Mouse (Mus musculus): ENCODE data around the gene Fndc3b. TPM values are rescaled to one million over a fixed set of nuclear protein-coding genes. Genes with fewer than 3 reads are reported as not detected.

Gene Fndc3b
- polyA plus RNA-seq, 1 experiment from 2014 or later = 10.5 TPM

- WGBS = 58% methylated on average over 4 of the region's 4 CpGs
- DNase-seq (ENCODE audit: low spot score) (no peak), ATAC-seq (replicated peaks; ENCODE audit: insufficient number of reproducible peaks, low FRiP score, low TSS enrichment, low read depth) (no peak)
- Histone ChIP-seq H3K27me3 (ENCODE audit: control insufficient read depth, insufficient read depth, low read length) (no peaks in the 10 kb centered on the region), H3K4me1 (ENCODE audit: control insufficient read depth, insufficient read depth, low read length) (no peaks in the 10 kb centered on the region; the same call in 1 of the 2 replicates), H3K4me3 (ENCODE audit: low read depth, low read length) (no peak overlapping the region), H3K27ac (replicated peaks; ENCODE audit: low read depth, low read length) (no peak overlapping the region), H3K9me3 (replicated peaks; ENCODE audit: control insufficient read depth, low read length) (no peaks in the 10 kb centered on the region), H3K36me3 (replicated peaks; ENCODE audit: control insufficient read depth, insufficient read depth, low read depth, low read length) (no peaks in the 10 kb centered on the region), H3K4me2 (ENCODE audit: low read depth, low read length) (no peak overlapping the region), H3K9ac (replicated peaks; ENCODE audit: low read length) (no peak overlapping the region)
Observed at GRCm38 (mm10) chr3:27705056-27705455, 6.1 kb downstream of the Fndc3b start.

DNA sequence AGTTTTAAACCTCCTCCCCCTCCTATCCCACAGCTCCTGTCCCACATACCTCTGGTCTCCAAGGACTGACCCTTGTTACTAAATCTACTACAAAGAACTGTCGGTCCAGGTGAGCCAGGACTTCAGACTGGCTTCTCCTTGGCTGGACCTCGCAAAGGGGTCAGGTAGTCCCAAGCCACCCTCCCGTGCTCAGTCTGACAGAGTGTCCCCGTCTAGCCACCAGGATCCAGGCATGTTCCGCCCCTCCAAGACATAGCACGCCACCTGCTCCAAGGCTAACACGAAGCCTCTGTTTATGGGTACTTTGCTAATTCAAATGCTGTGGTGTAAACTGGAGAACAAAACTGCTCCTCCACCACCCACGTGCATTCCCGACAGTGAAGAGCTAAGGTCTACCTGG is 6.5 kb downstream of the Fndc3b start:
- H3K27ac ChIP-seq (replicated peaks; ENCODE audit: low read depth, low read length) = no peak overlapping the region
- no peaks in the 10 kb centered on the region for H3K27me3 ChIP-seq (ENCODE audit: control insufficient read depth, insufficient read depth, low read length)
- H3K4me3 ChIP-seq (ENCODE audit: low read depth, low read length) = no peak overlapping the region
- ATAC-seq (replicated peaks; ENCODE audit: insufficient number of reproducible peaks, low FRiP score, low TSS enrichment, low read depth) = no peak
- H3K9me3 ChIP-seq (replicated peaks; ENCODE audit: control insufficient read depth, low read length) = no peaks in the 10 kb centered on the region
- no peak overlapping the region for H3K9ac ChIP-seq (replicated peaks; ENCODE audit: low read length)
- no peak overlapping the region for H3K4me2 ChIP-seq (ENCODE audit: low read depth, low read length)
- WGBS = 82% methylated on average over 9 of the region's 9 CpGs
- H3K36me3 ChIP-seq (replicated peaks; ENCODE audit: control insufficient read depth, insufficient read depth, low read depth, low read length) = no peaks in the 10 kb centered on the region
- no peak for DNase-seq (ENCODE audit: low spot score)
- H3K4me1 ChIP-seq (ENCODE audit: control insufficient read depth, insufficient read depth, low read length) = no peaks in the 10 kb centered on the region; the same call in 1 of the 2 replicates

GRCm38 (mm10) chr3:27703531-27703930 is 7.6 kb downstream of the Fndc3b start:
- no peaks in the 10 kb centered on the region for H3K36me3 ChIP-seq (replicated peaks; ENCODE audit: control insufficient read depth, insufficient read depth, low read depth, low read length)
- WGBS = 86% methylated on average over 8 of the region's 8 CpGs
- H3K4me3 ChIP-seq (ENCODE audit: low read depth, low read length) = no peak overlapping the region
- no peak for ATAC-seq (replicated peaks; ENCODE audit: insufficient number of reproducible peaks, low FRiP score, low TSS enrichment, low read depth)
- H3K4me2 ChIP-seq (ENCODE audit: low read depth, low read length) = no peak overlapping the region
- H3K4me1 ChIP-seq (ENCODE audit: control insufficient read depth, insufficient read depth, low read length) = no peaks in the 10 kb centered on the region
- H3K9ac ChIP-seq (replicated peaks; ENCODE audit: low read length) = no peak overlapping the region
- H3K27me3 ChIP-seq (ENCODE audit: control insufficient read depth, insufficient read depth, low read length) = no peaks in the 10 kb centered on the region
- DNase-seq (ENCODE audit: low spot score) = no peak
- no peaks in the 10 kb centered on the region for H3K9me3 ChIP-seq (replicated peaks; ENCODE audit: control insufficient read depth, low read length)
- no peak overlapping the region for H3K27ac ChIP-seq (replicated peaks; ENCODE audit: low read depth, low read length)

DNA sequence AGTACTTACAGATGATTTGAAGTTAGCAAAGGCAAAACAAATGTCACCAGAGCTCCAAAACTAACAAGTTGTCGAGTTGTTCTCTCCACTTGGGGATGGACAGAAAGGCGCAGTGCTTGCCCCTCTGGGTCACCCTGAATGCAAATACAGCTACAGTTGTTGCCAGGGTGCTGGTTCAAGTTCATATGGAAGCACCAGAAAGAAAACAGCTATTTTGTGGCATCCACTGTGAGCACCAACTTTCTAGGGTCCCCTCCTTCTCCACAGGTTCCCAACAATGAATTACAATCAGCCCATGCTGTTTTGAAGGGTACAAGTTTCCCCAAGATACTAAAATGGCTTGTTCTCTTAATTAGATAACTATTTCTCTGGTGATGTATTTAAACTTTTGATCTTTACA is 8.0 kb downstream of the Fndc3b start:
- no peak for DNase-seq (ENCODE audit: low spot score)

DNA sequence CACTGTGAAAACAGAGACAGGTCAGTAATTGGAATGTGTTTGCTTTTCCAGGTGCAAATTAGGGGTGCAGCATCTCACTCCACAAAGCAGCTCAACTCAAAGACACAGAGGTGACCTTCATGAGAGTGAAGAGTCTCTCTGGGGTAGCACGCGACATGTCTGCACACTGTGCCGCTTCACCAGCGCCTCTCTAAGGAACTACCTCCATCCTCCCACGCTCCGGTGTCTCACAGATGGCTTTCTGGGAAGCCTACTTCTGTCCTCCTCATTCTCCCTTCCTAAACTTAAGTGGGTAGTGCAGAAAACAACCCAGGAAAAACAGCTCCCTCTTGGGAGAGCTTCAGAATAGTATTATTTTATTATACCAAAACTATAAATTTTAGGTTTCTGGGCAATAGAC is 12.4 kb downstream of the Fndc3b start:
- 80% methylated on average over 6 of the region's 6 CpGs for WGBS
- Histone ChIP-seq H3K9ac (replicated peaks; ENCODE audit: low read length) (no peak overlapping the region), H3K27ac (replicated peaks; ENCODE audit: low read depth, low read length) (no peak overlapping the region), H3K4me2 (ENCODE audit: low read depth, low read length) (no peak overlapping the region), H3K36me3 (replicated peaks; ENCODE audit: control insufficient read depth, insufficient read depth, low read depth, low read length) (no peaks in the 10 kb centered on the region), H3K9me3 (replicated peaks; ENCODE audit: control insufficient read depth, low read length) (no peaks in the 10 kb centered on the region), H3K4me3 (ENCODE audit: low read depth, low read length) (no peak overlapping the region), H3K4me1 (ENCODE audit: control insufficient read depth, insufficient read depth, low read length) (no peaks in the 10 kb centered on the region; the same call in 1 of the 2 replicates), H3K27me3 (ENCODE audit: control insufficient read depth, insufficient read depth, low read length) (no peaks in the 10 kb centered on the region)
- no peak for DNase-seq (ENCODE audit: low spot score)
- ATAC-seq (replicated peaks; ENCODE audit: insufficient number of reproducible peaks, low FRiP score, low TSS enrichment, low read depth) = no peak

More for the DNA sequence above, 8.0 kb downstream of the Fndc3b start:
- Histone ChIP-seq H3K4me1 (ENCODE audit: control insufficient read depth, insufficient read depth, low read length) (no peaks in the 10 kb centered on the region), H3K9ac (replicated peaks; ENCODE audit: low read length) (no peak overlapping the region), H3K27ac (replicated peaks; ENCODE audit: low read depth, low read length) (no peak overlapping the region), H3K9me3 (replicated peaks; ENCODE audit: control insufficient read depth, low read length) (no peaks in the 10 kb centered on the region), H3K36me3 (replicated peaks; ENCODE audit: control insufficient read depth, insufficient read depth, low read depth, low read length) (no peaks in the 10 kb centered on the region), H3K27me3 (ENCODE audit: control insufficient read depth, insufficient read depth, low read length) (no peaks in the 10 kb centered on the region), H3K4me3 (ENCODE audit: low read depth, low read length) (no peak overlapping the region), H3K4me2 (ENCODE audit: low read depth, low read length) (no peak overlapping the region)
- ATAC-seq (replicated peaks; ENCODE audit: insufficient number of reproducible peaks, low FRiP score, low TSS enrichment, low read depth) = no peak
- WGBS = 81% methylated on average over 2 of the region's 2 CpGs

GRCm38 (mm10) chr3:27696449-27696797 is 14.7 kb downstream of the Fndc3b start:
- no peaks in the 10 kb centered on the region for H3K27me3 ChIP-seq (ENCODE audit: control insufficient read depth, insufficient read depth, low read length)
- no peak overlapping the region for H3K4me3 ChIP-seq (ENCODE audit: low read depth, low read length)
- H3K4me2 ChIP-seq (ENCODE audit: low read depth, low read length) = no peak overlapping the region
- 83% methylated on average over 5 of the region's 5 CpGs for WGBS
- H3K4me1 ChIP-seq (ENCODE audit: control insufficient read depth, insufficient read depth, low read length) = no peaks in the 10 kb centered on the region; the same call in 1 of the 2 replicates
- no peak overlapping the region for H3K27ac ChIP-seq (replicated peaks; ENCODE audit: low read depth, low read length)
- H3K9me3 ChIP-seq (replicated peaks; ENCODE audit: control insufficient read depth, low read length) = no peaks in the 10 kb centered on the region
- H3K9ac ChIP-seq (replicated peaks; ENCODE audit: low read length) = no peak overlapping the region
- no peak for ATAC-seq (replicated peaks; ENCODE audit: insufficient number of reproducible peaks, low FRiP score, low TSS enrichment, low read depth)
- DNase-seq (ENCODE audit: low spot score) = no peak
- no peaks in the 10 kb centered on the region for H3K36me3 ChIP-seq (replicated peaks; ENCODE audit: control insufficient read depth, insufficient read depth, low read depth, low read length)

DNA sequence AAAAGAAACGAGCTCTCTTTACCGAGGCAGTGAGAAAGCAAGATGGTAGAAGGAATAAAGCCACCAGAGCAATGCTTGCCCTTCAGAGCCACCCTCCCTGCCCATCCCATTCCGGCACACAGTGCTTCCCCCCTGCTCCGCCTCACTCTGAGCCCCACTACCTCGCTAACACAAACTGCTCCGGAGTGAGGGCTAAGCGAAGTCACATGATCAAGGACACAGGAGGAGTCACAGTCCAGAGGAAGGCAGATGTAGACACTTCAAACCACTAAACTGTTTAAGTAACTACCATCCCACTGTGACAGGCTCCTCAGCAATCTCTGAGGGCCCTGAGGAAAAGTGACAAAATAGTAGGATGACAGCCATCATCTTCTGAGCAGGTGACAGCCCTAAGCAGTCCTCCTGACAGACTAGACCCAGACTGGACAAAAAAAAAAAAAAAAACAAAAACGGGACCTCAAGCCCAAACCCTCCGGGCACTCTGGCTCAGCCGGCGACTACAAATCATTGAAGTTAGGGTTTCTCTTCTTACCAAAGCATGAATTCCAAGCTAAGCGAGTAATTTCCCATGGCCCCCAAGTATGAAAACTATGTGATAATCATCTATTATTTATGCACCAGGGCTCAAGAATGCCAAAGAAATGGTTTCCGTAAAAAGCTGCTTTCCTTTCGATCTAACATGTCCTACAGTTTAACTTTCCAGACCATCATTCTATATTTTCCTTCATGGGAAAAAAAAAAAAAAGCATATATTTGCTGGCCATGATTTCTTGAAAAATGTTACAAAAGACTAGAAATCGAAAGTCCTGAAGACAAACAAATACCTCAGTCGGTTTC is 15.3 kb downstream of the Fndc3b start:
- ATAC-seq (replicated peaks; ENCODE audit: insufficient number of reproducible peaks, low FRiP score, low TSS enrichment, low read depth) = no peak
- Histone ChIP-seq H3K4me3 (ENCODE audit: low read depth, low read length) (no peak overlapping the region), H3K4me2 (ENCODE audit: low read depth, low read length) (no peak overlapping the region), H3K9ac (replicated peaks; ENCODE audit: low read length) (no peak overlapping the region), H3K27ac (replicated peaks; ENCODE audit: low read depth, low read length) (no peak overlapping the region; the same call in 1 of the 2 replicates), H3K9me3 (replicated peaks; ENCODE audit: control insufficient read depth, low read length) (no peaks in the 10 kb centered on the region), H3K4me1 (ENCODE audit: control insufficient read depth, insufficient read depth, low read length) (no peaks in the 10 kb centered on the region; the same call in 1 of the 2 replicates), H3K27me3 (ENCODE audit: control insufficient read depth, insufficient read depth, low read length) (no peaks in the 10 kb centered on the region), H3K36me3 (replicated peaks; ENCODE audit: control insufficient read depth, insufficient read depth, low read depth, low read length) (no peaks in the 10 kb centered on the region)
- DNase-seq (ENCODE audit: low spot score) = no peak
- 71% methylated on average over 16 of the region's 16 CpGs for WGBS

GRCm38 (mm10) chr3:27694586-27694985 is 16.5 kb downstream of the Fndc3b start:
- Histone ChIP-seq H3K27me3 (ENCODE audit: control insufficient read depth, insufficient read depth, low read length) (no peaks in the 10 kb centered on the region), H3K4me2 (ENCODE audit: low read depth, low read length) (no peak overlapping the region), H3K9me3 (replicated peaks; ENCODE audit: control insufficient read depth, low read length) (no peaks in the 10 kb centered on the region), H3K9ac (replicated peaks; ENCODE audit: low read length) (no peak overlapping the region), H3K36me3 (replicated peaks; ENCODE audit: control insufficient read depth, insufficient read depth, low read depth, low read length) (no peaks in the 10 kb centered on the region), H3K4me1 (ENCODE audit: control insufficient read depth, insufficient read depth, low read length) (no peaks in the 10 kb centered on the region; the same call in 1 of the 2 replicates), H3K4me3 (ENCODE audit: low read depth, low read length) (no peak overlapping the region), H3K27ac (replicated peaks; ENCODE audit: low read depth, low read length) (no peak overlapping the region)
- 66% methylated on average over 10 of the region's 10 CpGs for WGBS
- ATAC-seq (replicated peaks; ENCODE audit: insufficient number of reproducible peaks, low FRiP score, low TSS enrichment, low read depth) (no peak), DNase-seq (ENCODE audit: low spot score) (no peak)
